In the genomic region with DNA sequence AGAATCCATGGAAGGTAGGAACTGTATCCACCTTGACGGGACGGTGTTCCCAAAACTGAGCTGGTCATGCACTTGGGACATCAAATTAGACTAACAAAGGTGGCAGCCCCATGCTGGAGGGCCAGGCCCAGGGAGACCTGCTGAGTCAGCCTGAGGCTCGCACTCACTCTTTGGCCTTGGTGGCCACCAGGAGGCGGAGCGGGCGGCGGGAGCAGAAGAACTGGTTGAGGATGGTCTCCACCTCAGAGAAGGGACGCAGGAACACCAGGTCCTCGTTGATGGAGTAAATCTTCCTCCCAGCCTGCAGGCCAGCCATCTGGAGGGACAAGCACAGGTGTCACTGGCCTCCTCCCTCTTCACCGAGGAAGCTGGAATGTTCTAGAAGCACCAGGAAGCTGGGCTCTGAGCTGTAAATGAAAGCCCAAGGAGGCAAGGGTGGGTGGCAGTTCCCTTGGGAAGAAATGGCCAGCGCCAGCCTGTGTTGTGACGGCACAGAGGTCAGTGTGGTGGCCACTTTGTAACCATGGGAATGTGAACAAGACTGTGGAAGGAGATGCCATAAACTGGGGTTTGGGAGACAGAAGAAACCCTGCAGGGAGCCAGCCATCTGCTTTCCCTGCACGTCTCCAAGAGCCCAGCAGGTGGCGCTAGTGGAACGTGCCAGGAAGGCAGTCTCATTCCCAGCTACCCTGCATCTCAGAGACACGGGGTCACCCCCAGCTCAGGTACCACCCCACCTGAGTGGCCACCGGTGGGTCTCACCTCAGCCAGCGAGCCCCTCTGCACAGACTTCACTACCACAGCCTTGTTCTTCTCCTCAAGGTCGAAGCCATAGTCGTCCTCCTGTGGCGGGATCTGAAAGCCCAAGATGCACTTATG, we compare ENCODE assay signal across 7 mouse cellular contexts.
DNase-seq lines count a peak whose midpoint lies in the region; ATAC-seq and TF ChIP-seq lines count a peak whose summit lies in the region.

No protein-coding gene starts in this region.

- peak; percentile 81 for DNase-seq in R1 (ENCODE audit: low read depth, low spot score)
- DNase-seq in cerebellum, adult 8-10 months = peak; percentile 86
- peak; percentile 55 to 80 for DNase-seq in frontal cortex, postnatal 10 days (ENCODE audit: low spot score in 2 of 2)
- peak; percentile 41 for DNase-seq in hindlimb bud, embryonic 11.5 days (ENCODE audit: extremely low spot score, low read depth, low spot score)
- DNase-seq in left cerebral cortex, postnatal 10 days (ENCODE audit: extremely low spot score in 1 of 2, low spot score in 2 of 2) = peak; percentile 76 to 80

- TF ChIP-seq CTCF in small intestine, adult 2 months (IDR thresholded peaks at IDR 0.05; ENCODE audit: extremely low read depth, insufficient read length, insufficient replicate concordance, low read depth, low read length) = peak; percentile 97

- no peaks in the 10 kb centered on the region for H3K9me3 ChIP-seq in midbrain, embryonic 13.5 days

- 41% methylated on average over 21 of the region's 21 CpGs for WGBS in midbrain, embryonic 13.5 days
- WGBS in small intestine, adult 2 months = 31% methylated on average over 21 of the region's 21 CpGs

- H3K4me1 ChIP-seq in midbrain, embryonic 13.5 days (replicated peaks) = no peaks in the 10 kb centered on the region
- H3K4me1 ChIP-seq in small intestine, adult 2 months (ENCODE audit: control insufficient read depth, insufficient read depth, insufficient read length, low read length) = peaks cover 6% of the 10 kb centered on the region; the same call in 1 of the 2 replicates

- H3K27ac ChIP-seq in midbrain, embryonic 13.5 days = no peak overlapping the region
- H3K27ac ChIP-seq in small intestine, adult 2 months (ENCODE audit: insufficient read depth, low read depth, low read length) = no peak overlapping the region

- H3K4me3 ChIP-seq in midbrain, embryonic 13.5 days (replicated peaks) = no peak overlapping the region
- peak overlapping the region; percentile 4; the same call in 1 of the 2 replicates for H3K4me3 ChIP-seq in small intestine, adult 2 months (ENCODE audit: low read depth, low read length)

- no peak overlapping the region for H3K4me2 ChIP-seq in midbrain, embryonic 13.5 days (replicated peaks)

- peak; percentile 82 for ATAC-seq in midbrain, embryonic 13.5 days

- H3K9ac ChIP-seq in midbrain, embryonic 13.5 days (replicated peaks) = no peak overlapping the region

- TF ChIP-seq POLR2A in small intestine, adult 2 months (IDR thresholded peaks at IDR 0.05; ENCODE audit: low read depth, low read length) = no peak

- intact Hi-C loops in left cerebral cortex, postnatal 10 days (cut with DNase I) = loop anchor here (1.0 to 5.0 kb wide), 2 partner anchors 120 to 189 kb away; partner anchors contain the start of gene Prex1

- peaks cover 25% of the 10 kb centered on the region for H3K36me3 ChIP-seq in midbrain, embryonic 13.5 days
- H3K36me3 ChIP-seq in small intestine, adult 2 months (ENCODE audit: control insufficient read depth, insufficient read depth, low read length) = no peaks in the 10 kb centered on the region

- no peaks in the 10 kb centered on the region for H3K27me3 ChIP-seq in midbrain, embryonic 13.5 days
- no peaks in the 10 kb centered on the region for H3K27me3 ChIP-seq in small intestine, adult 2 months (ENCODE audit: control insufficient read depth, insufficient read depth, low read length)
